Mouse (Mus musculus) bone marrow, adult 2 months (tissue): ENCODE data around the gene Fam210b.

ENCODE experiments used
- CTCF ChIP-seq: fragments of 200-500 bp; IDR thresholded peaks from 2 replicates; pipeline ENCODE4 v1.5.1; 2011; ENCODE audit warnings: low read length, control low read depth; ENCODE audit not compliant: control insufficient read depth, insufficient read depth
- POLR2A ChIP-seq: fragments of 200-500 bp; IDR thresholded peaks from 2 replicates; pipeline ENCODE4 v1.6.1; 2011; ENCODE audit warnings: low read depth, mild to moderate bottlenecking, control low read depth, low read length, borderline replicate concordance; ENCODE audit not compliant: control insufficient read depth

DNA sequence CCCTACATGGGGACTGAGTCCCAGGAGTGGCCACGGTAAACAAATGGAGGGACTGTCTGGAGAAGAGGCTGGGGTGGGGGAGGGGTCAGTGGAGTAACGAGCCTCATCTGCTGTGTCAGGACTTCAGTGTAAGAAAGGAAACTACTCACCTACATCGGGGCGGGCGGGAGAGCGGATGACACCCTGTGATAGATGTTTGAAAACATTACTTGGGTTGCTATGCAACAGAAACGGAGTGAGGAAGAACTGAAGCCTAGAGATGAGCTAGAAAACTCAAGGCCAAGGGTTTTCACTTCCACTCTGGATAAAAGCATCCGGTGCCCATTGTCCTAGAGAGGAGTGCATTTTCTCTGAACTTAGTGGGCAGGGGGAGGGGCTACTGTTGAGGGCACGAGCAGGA lies 54.5 kb downstream of the Fam210b start:
- no peak for TF ChIP-seq CTCF
- TF ChIP-seq POLR2A, result no peak
